Mouse (Mus musculus) brain, adult 10 weeks (tissue): ENCODE results near the gene Olfr811. TPM values are rescaled to one million over a fixed set of nuclear protein-coding genes. Genes with fewer than 3 reads are reported as not detected.

Source experiments
- polyA plus RNA-seq: library from polyadenylated mRNA; stranded (reverse); fragments of 350-450 nt; fragmentation: Illumina TruSeq; extraction: RNeasy Lipid Tissue Mini Kit (QIAGEN cat#74804); gene quantifications from one replicate; pipeline ENCODE4 v1.2.3, GENCODE M21; 2015; ENCODE audit warnings: low read depth, low replicate concordance

Olfr811 gene
- polyA plus RNA-seq = not detected

DNA sequence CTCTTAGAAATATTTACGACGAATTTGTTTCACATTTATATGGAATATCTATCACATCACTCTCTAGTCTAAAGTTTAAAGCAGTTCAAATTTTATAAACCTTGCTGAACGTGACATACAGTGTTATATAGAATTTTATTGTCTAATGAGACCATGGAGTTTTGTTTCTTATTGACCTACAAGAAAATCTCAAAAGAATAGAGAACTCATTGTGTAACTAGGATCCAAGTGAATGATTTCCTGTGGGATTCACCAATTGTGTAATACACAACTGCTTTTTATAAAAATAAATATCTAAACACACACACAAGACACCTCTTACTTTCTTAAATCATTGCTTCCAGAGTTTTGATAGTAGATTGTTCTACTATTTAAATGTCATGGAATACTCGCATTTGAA, at the start of gene Olfr811:
Gene Olfr811, minus strand, starts transcription at position 101 of the 400 bp plus-strand sequence.

GRCm38 (mm10) chr10:129845994-129846393, 41.8 kb upstream of the Olfr811 start, which contains the start of gene Olfr812:
TSS of gene Olfr812 (minus strand) at chr10:129846094.

GRCm38 (mm10) chr10:129794817-129795216, 9.4 kb downstream of the Olfr811 start, which contains the start of gene Olfr810:
TSS of gene Olfr810 (minus strand) at chr10:129794917.

GRCm38 (mm10) chr10:129774338-129774737, 29.9 kb downstream of the Olfr811 start, which contains the start of gene Olfr809:
TSS of gene Olfr809 (plus strand) at chr10:129774638.

GRCm38 (mm10) chr10:129765182-129765581, 39.0 kb downstream of the Olfr811 start, which contains the start of gene Olfr808:
TSS of gene Olfr808 (plus strand) at chr10:129765482.

GRCm38 (mm10) chr10:129757693-129758092, 46.5 kb downstream of the Olfr811 start, which contains the start of gene Olfr807:
TSS of gene Olfr807 (minus strand) at chr10:129757793.

Other genes starting within 250 kb of the Olfr811 start
- not detected for gene Olfr794, start 236.7 kb downstream of the Olfr811 start, polyA plus RNA-seq
- gene Olfr796, start 191.8 kb downstream of the Olfr811 start, polyA plus RNA-seq = not detected
- gene Olfr798, start 176.5 kb downstream of the Olfr811 start, polyA plus RNA-seq = not detected
- gene Olfr799, start 166.9 kb downstream of the Olfr811 start, polyA plus RNA-seq = not detected
- not detected for gene Olfr800, start 146.7 kb downstream of the Olfr811 start, polyA plus RNA-seq
- not detected for gene Olfr801, start 130.5 kb downstream of the Olfr811 start, polyA plus RNA-seq
- gene Olfr802, start 116.2 kb downstream of the Olfr811 start, polyA plus RNA-seq = not detected
- not detected for gene Olfr803, start 110.1 kb downstream of the Olfr811 start, polyA plus RNA-seq
- gene Olfr804, start 101.2 kb downstream of the Olfr811 start, polyA plus RNA-seq = not detected
- not detected for gene Olfr805, start 75.0 kb downstream of the Olfr811 start, polyA plus RNA-seq
- gene Olfr806, start 62.5 kb downstream of the Olfr811 start, polyA plus RNA-seq = not detected
- gene Olfr807, start 46.6 kb downstream of the Olfr811 start, polyA plus RNA-seq = not detected
- not detected for gene Olfr808, start 38.9 kb downstream of the Olfr811 start, polyA plus RNA-seq
- not detected for gene Olfr809, start 29.8 kb downstream of the Olfr811 start, polyA plus RNA-seq
- not detected for gene Olfr810, start 9.5 kb downstream of the Olfr811 start, polyA plus RNA-seq
- gene Olfr812, start 41.7 kb upstream of the Olfr811 start, polyA plus RNA-seq = not detected
- gene Olfr813, start 51.0 kb upstream of the Olfr811 start, polyA plus RNA-seq = not detected
- not detected for gene Olfr814, start 75.5 kb upstream of the Olfr811 start, polyA plus RNA-seq
- not detected for gene Olfr815, start 101.5 kb upstream of the Olfr811 start, polyA plus RNA-seq
- not detected for gene Olfr816, start 111.2 kb upstream of the Olfr811 start, polyA plus RNA-seq
- not detected for gene Olfr818, start 144.7 kb upstream of the Olfr811 start, polyA plus RNA-seq
- not detected for gene Olfr819, start 162.9 kb upstream of the Olfr811 start, polyA plus RNA-seq
- not detected for gene Olfr247, start 171.7 kb upstream of the Olfr811 start, polyA plus RNA-seq
- gene Gm10310, start 180.7 kb upstream of the Olfr811 start, polyA plus RNA-seq = not detected
- not detected for gene Olfr820, start 208.2 kb upstream of the Olfr811 start, polyA plus RNA-seq
- not detected for gene Olfr821, start 226.0 kb upstream of the Olfr811 start, polyA plus RNA-seq